Mouse (Mus musculus) hindlimb bud, embryonic 11.5 days (tissue): ENCODE results near the gene Dph6.
"Not testable (repeated sequence)": the region's sequence is repeated elsewhere in the genome, so short reads cannot be mapped to it uniquely, and the experiment has no call there.

ENCODE experiments used
- DNase-seq: peaks from one replicate; pipeline ENCODE4 v3.0.0-alpha.2; 2012; ENCODE audit warnings: low read depth, low spot score; ENCODE audit errors: extremely low spot score

The Dph6 gene

DNA sequence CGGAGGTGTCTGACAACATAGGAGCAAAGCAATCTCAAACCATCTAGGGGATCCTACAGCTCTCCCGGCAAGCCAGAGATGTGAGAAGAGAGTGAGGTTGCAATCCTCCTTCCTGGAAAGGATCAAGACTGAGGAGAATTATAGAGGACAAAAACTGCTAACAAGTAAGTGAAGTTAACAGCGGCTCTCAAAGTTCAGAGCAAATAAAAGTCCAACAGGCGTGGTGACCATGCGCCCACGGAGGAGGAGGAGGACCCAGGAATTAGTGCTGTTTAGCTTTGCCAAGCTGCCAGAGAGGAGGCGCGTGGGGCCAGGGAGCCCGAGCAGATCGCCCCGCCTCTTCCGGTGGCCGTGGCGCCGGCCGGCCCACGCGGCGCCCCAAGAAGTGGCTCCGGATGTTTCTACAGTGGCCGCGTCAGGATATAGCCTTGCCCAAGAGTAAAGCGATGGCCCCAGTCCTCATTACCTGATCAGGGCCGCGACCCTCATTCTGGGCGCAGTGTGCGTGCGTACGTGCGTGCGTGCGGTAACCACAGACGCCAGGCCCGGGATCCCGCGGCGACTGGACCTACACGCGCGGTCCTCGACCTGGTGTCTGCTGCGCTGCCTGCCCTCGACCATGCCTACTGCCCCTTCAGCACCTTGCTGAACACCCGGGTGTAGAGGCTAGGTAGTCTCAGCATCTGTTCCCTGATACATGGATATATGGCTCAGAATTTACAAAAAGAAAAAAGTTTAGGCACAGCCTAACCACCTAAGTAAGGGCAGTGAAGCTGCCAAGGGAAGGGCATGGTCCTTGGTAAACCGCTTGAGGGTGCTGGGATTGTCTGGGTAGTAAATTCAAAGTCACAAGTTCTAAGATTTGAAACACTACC lies at the start of gene Dph6:
Gene Dph6, minus strand, starts transcription at position 600 of the 875 bp plus-strand sequence.
- DNase-seq = peak; percentile 82

- DNase-seq = no peak
Observed at GRCm38 (mm10) chr2:114700966-114701685, 46.4 kb upstream of the Dph6 start.

GRCm38 (mm10) chr2:114691607-114692006 lies 36.8 kb upstream of the Dph6 start:
- no peak for DNase-seq

- DNase-seq = no peak
Observed at GRCm38 (mm10) chr2:114687483-114687882, 32.7 kb upstream of the Dph6 start.

DNA sequence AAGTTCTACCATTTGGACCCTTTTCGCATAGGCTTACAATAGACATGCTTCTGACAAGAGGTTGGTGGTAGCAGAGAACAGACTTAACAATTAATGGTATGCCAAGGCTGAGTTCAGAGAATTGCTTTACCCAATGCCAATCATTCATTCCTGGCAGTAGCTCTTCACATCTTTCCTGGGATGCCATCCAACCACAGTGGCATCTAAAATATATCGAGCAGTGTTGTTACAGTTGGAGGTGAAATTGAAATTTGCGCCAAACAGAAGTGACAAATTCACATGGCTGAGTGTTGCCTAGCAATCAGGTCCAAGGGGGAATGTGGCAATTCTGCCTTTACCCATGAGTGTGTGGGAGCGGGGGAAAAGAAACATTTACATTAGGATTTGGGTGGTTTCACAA lies 32.3 kb upstream of the Dph6 start:
- no peak for DNase-seq

DNA sequence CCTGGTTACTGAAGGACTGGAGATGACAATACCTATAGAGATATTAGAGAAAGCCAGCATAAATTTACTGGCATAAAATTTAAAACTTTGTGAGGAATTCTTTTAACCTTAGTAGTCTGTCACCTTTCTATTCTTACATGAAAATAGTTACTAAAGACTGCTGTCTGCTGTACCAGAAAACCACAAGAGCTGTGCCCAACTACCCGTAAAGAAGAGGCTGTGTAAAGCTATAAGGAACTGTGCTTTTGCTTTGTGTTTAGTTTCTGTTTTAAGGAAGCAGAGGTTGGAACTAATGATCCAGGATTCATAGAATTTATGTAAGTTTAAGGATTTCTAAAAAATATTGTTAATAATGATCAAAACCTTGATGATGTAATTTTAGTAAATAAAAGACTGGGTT lies 19.1 kb upstream of the Dph6 start:
- no peak for DNase-seq

GRCm38 (mm10) chr2:114670983-114671382 lies 16.2 kb upstream of the Dph6 start:
- DNase-seq = no peak

- no peak for DNase-seq
Observed at GRCm38 (mm10) chr2:114658954-114659353, 4.2 kb upstream of the Dph6 start.

DNA sequence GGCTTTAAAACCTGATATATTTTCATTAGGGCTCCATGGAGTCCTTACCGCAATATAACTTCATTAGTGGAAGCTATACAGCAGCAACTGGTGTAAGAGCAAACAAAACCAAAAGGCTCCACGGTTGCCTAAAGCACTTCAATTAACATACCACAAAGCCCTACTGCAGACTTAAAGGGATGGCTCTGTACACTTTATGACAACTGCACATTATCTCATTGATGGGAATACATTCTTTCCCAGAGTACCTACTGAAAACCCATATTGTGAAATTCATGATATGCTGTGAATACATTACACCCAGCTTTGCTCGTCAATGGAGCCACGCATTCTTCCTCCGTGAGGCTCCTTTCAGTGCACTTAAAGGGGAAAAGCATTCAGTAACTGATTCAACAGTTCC lies 8.5 kb downstream of the Dph6 start:
- no peak for DNase-seq

DNA sequence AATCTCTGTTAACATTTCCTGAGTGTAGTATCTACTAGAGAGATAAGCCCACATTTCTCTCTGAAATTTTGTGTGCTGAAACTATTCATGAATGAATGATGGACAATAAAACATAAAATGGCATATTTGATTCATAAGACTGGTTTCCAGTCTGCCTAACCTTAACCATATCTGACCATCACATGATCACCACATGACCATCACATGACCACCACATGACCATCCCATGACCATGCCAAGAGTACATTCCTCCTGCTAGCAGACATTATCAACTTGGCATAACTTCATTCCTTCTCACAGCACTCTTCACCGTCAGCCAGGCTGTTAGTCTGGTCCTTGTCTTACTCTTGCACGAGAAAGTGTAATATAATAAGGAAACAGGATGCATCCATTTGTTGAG lies 10.9 kb downstream of the Dph6 start:
- no peak for DNase-seq

DNA sequence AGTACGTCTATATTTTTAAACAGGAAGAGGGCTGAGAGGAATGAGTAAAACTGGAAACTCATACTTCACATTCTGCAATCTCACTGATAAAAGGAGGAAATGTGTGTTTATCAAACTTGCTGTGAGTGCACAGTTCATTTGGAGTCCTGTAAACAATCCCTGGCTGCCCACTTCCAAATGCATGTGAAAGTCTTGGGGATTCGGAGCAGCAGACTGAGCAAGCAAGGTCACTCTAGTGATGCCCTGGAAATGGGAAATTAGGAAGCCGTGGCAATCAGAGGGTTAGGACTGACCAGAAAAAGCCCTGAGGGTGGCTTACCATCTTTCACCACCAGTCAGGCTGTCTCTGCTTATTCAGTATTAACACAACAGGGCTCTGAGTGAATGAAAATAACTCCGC lies 30.1 kb downstream of the Dph6 start:
- DNase-seq = no peak

GRCm38 (mm10) chr2:114622550-114622939 lies 32.2 kb downstream of the Dph6 start:
- DNase-seq = no peak

GRCm38 (mm10) chr2:114621781-114622549 lies 32.8 kb downstream of the Dph6 start:
- DNase-seq = no peak

DNA sequence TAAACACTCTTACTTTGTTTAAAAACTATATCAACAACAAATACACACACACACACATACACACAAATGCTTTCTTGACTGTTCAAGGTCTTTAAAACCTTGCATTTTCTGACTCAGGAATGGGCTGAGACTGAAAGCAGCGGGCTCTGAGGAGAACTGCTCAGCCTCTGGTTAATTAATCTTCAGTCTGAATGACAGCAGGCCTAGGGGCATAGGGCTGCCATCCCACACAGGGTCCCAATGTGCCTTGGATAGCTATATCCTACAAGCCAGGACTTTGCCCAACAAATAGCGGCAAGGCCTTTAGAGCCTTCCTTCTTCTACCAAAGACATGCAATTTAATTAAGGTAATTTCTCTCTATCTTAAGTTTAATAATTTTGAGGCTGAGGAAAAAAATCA lies 43.2 kb downstream of the Dph6 start:
- no peak for DNase-seq

DNA sequence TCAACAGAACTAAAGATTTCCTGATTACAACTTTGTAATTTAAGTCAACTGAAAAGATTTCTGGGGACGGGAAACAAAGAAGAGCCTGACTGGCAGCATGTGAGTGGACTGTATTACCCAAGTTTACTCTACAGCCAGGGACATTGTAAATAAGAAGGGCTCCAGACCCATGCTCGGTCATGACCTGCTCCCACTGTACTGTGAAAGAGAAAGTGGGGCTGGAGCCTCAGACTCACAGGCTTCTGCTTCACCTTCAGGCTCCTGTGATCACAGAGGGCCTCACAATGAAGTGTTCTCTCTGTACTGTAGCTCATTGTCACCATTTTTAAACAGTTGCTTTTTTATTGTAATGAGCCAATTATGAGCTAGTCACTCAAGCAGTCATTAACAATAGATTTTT lies 44.7 kb downstream of the Dph6 start:
- no peak for DNase-seq

GRCm38 (mm10) chr2:114605202-114605601 lies 49.6 kb downstream of the Dph6 start:
- DNase-seq = not testable (repeated sequence)

DNA sequence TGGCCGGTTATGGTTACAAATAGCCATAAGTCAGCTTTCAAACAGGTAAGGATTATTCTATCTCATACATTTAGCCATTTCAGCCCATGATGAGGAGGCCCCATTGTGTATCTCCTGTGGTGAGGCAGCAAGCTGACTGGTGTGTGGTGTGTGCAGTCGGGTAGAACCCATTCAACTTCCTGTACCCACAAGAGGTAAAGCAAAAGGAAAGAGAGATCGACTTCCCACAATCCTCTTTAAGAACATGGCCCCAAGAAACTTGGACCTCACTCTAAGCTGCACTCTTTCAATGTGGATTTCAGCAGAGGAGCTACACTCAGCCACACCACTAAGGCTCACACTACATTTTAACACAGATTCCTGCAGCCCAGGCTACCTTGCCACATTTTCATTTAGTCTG lies 53.6 kb downstream of the Dph6 start:
- DNase-seq = no peak

GRCm38 (mm10) chr2:114599793-114600192 lies 55.0 kb downstream of the Dph6 start:
- no peak for DNase-seq

DNA sequence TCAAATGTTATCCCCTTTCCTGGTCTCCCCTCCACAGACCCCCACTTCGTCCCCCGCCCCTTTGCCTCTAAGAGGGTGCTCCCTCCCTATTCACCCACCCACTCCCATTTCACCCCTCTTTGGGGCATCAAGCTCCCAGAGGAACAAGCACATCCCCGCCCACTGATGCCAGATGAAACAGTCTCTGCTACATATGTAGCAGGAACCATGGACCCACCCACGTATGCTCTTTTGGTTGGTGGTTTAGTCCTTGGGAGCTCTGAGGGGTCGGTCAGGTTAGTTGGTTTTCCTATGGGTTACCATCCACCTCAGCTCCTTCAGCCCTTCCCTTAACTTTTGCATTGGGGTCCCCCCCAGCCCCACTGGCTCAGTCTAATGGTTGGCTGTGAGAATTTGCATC lies 61.4 kb downstream of the Dph6 start:
- DNase-seq = no peak

- no peak for DNase-seq
Observed at GRCm38 (mm10) chr2:114580714-114581113, 74.0 kb downstream of the Dph6 start.

DNA sequence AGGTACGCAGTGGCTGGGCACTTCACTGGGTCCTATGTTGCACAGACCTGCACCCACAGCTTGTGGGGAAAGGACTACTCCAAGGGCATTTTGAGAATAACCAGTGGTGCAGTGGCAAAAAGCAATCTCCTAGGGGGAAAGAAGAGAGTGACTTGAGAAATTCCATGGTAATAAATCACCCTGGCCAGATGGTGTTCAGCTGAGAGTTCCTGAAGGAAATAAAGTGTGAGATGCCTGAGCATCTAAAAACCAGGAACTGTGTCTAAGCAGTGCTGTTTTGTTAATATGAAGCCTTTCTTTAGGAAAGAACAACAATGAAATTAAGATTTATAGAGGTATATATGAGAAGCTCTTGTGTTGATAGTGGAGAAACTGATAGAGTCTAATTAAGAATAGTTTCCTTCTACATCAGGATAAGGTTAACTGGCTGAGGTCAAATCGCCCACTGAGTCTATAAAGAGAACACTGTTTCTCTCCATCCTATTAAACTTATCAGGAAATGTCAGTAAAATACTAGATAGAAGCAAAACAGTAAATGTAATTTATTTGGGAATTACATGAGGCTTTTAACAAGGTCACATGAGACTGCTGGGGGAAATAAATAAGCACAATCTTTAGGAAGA lies 111.7 kb downstream of the Dph6 start:
- peak; percentile 62 for DNase-seq
